In genomic region chr4:86426549-86426948, GRCm38 (mm10) we compare ENCODE assay signal across 24 mouse cellular contexts.
DNase-seq lines count a peak whose midpoint lies in the region; ATAC-seq and TF ChIP-seq lines count a peak whose summit lies in the region.
"Had no signal": no experiment of that assay in that cellular context is flagged by ENCODE, and none has a peak within 500 bp of the region (broad histone marks: within the 10 kb centered on the region; RNA-seq: fewer than 3 reads in every experiment).

No protein-coding gene starts in this region.

- no peak for TF ChIP-seq CTCF in forebrain, postnatal 0 days (IDR thresholded peaks at IDR 0.05; ENCODE audit: low read depth)
- TF ChIP-seq CTCF in midbrain, postnatal 0 days (IDR thresholded peaks at IDR 0.05) = no peak

- no peak for DNase-seq in forebrain, postnatal 0 days
- DNase-seq in midbrain, postnatal 0 days (ENCODE audit: low spot score) = no peak
- no peak for DNase-seq in cerebellum, postnatal 10 days
- DNase-seq: adrenal gland, adult 2 months; cerebellum, adult 18-20 months; cerebellum, postnatal 25 days; lung, postnatal 36 days; retina, postnatal 1 day; right cerebral cortex, postnatal 25 days; spleen, adult 18-20 months; thymus, postnatal 14 days had no signal

- ATAC-seq in forebrain, embryonic 15.5 days (replicated peaks) = 0 out of 2 replicates have a peak, but pooled peaks have one; percentile 16
- no peak for ATAC-seq in forebrain, postnatal 0 days
- peak; percentile 43; the same call in 1 of the 2 replicates for ATAC-seq in hindbrain, embryonic 12.5 days (ENCODE audit: low FRiP score)
- ATAC-seq in hindbrain, embryonic 13.5 days (ENCODE audit: low FRiP score) = no peak
- 0 out of 2 replicates have a peak, but pooled peaks have one; percentile 47 for ATAC-seq in midbrain, embryonic 12.5 days (ENCODE audit: low FRiP score, low read depth)
- ATAC-seq in midbrain, postnatal 0 days (ENCODE audit: low FRiP score) = no peak
- ATAC-seq: forebrain, embryonic 16.5 days; intestine, postnatal 0 days had no signal

- no peak overlapping the region for H3K4me2 ChIP-seq in forebrain, embryonic 15.5 days (replicated peaks)
- H3K4me2 ChIP-seq in forebrain, postnatal 0 days (ENCODE audit: low read depth) = no peak overlapping the region
- H3K4me2 ChIP-seq in hindbrain, embryonic 12.5 days (replicated peaks) = no peak overlapping the region
- no peak overlapping the region for H3K4me2 ChIP-seq in hindbrain, embryonic 13.5 days
- no peak overlapping the region for H3K4me2 ChIP-seq in midbrain, embryonic 12.5 days (replicated peaks)
- H3K4me2 ChIP-seq in midbrain, postnatal 0 days (ENCODE audit: low read depth, low read length, poor library complexity, severe bottlenecking) = no peak overlapping the region
- H3K4me2 ChIP-seq: kidney, embryonic 15.5 days; liver, embryonic 15.5 days; lung, embryonic 15.5 days; neural tube, embryonic 12.5 days had no signal

- H3K36me3 ChIP-seq in forebrain, embryonic 15.5 days = no peaks in the 10 kb centered on the region
- H3K36me3 ChIP-seq in forebrain, postnatal 0 days (ENCODE audit: insufficient read depth) = no peaks in the 10 kb centered on the region
- H3K36me3 ChIP-seq in hindbrain, embryonic 12.5 days = no peaks in the 10 kb centered on the region
- no peaks in the 10 kb centered on the region for H3K36me3 ChIP-seq in hindbrain, embryonic 13.5 days
- no peaks in the 10 kb centered on the region for H3K36me3 ChIP-seq in midbrain, embryonic 12.5 days
- no peaks in the 10 kb centered on the region for H3K36me3 ChIP-seq in midbrain, postnatal 0 days (ENCODE audit: insufficient read depth, low read length)
- H3K36me3 ChIP-seq: embryonic facial prominence, embryonic 10.5 days; kidney, embryonic 15.5 days; liver, embryonic 15.5 days; lung, embryonic 15.5 days; neural tube, embryonic 12.5 days had no signal

- 80% methylated on average over 11 of the region's 11 CpGs for WGBS in forebrain, embryonic 15.5 days
- 83% methylated on average over 11 of the region's 11 CpGs for WGBS in forebrain, postnatal 0 days
- 50% methylated on average over 11 of the region's 11 CpGs for WGBS in hindbrain, embryonic 12.5 days
- WGBS in hindbrain, embryonic 13.5 days = 36% methylated on average over 11 of the region's 11 CpGs
- WGBS in midbrain, embryonic 12.5 days = 57% methylated on average over 11 of the region's 11 CpGs
- 71% methylated on average over 11 of the region's 11 CpGs for WGBS in midbrain, postnatal 0 days

- no peak overlapping the region for H3K4me3 ChIP-seq in forebrain, embryonic 15.5 days
- H3K4me3 ChIP-seq in forebrain, postnatal 0 days (ENCODE audit: low read depth, low read length) = no peak overlapping the region
- no peak overlapping the region for H3K4me3 ChIP-seq in hindbrain, embryonic 12.5 days
- no peak overlapping the region for H3K4me3 ChIP-seq in hindbrain, embryonic 13.5 days
- no peak overlapping the region for H3K4me3 ChIP-seq in midbrain, embryonic 12.5 days
- no peak overlapping the region for H3K4me3 ChIP-seq in midbrain, postnatal 0 days (ENCODE audit: low read depth, low read length)
- H3K4me3 ChIP-seq: embryonic facial prominence, embryonic 10.5 days; kidney, embryonic 15.5 days; left cerebral cortex, adult 2 months; liver, embryonic 15.5 days; lung, embryonic 15.5 days; megakaryocyte, embryonic 14.5 days; neural tube, embryonic 12.5 days had no signal

- H3K27me3 ChIP-seq in forebrain, embryonic 15.5 days = no peaks in the 10 kb centered on the region
- H3K27me3 ChIP-seq in forebrain, postnatal 0 days (ENCODE audit: insufficient read depth, low read length) = no peaks in the 10 kb centered on the region
- H3K27me3 ChIP-seq in hindbrain, embryonic 12.5 days = no peaks in the 10 kb centered on the region
- no peaks in the 10 kb centered on the region for H3K27me3 ChIP-seq in hindbrain, embryonic 13.5 days
- no peaks in the 10 kb centered on the region for H3K27me3 ChIP-seq in midbrain, embryonic 12.5 days
- no peaks in the 10 kb centered on the region for H3K27me3 ChIP-seq in midbrain, postnatal 0 days (ENCODE audit: insufficient read depth, low read length)
- H3K27me3 ChIP-seq: kidney, embryonic 15.5 days; liver, embryonic 15.5 days; lung, embryonic 15.5 days; megakaryocyte, embryonic 14.5 days; neural tube, embryonic 12.5 days had no signal

- no peaks in the 10 kb centered on the region for H3K9me3 ChIP-seq in forebrain, embryonic 15.5 days
- no peaks in the 10 kb centered on the region for H3K9me3 ChIP-seq in forebrain, postnatal 0 days (ENCODE audit: low read length)
- H3K9me3 ChIP-seq in hindbrain, embryonic 12.5 days (replicated peaks) = no peaks in the 10 kb centered on the region; the same call in 1 of the 2 replicates
- no peaks in the 10 kb centered on the region for H3K9me3 ChIP-seq in hindbrain, embryonic 13.5 days
- no peaks in the 10 kb centered on the region for H3K9me3 ChIP-seq in midbrain, embryonic 12.5 days
- no peaks in the 10 kb centered on the region for H3K9me3 ChIP-seq in midbrain, postnatal 0 days (ENCODE audit: low read length)
- H3K9me3 ChIP-seq: embryonic facial prominence, embryonic 10.5 days; kidney, embryonic 15.5 days; liver, embryonic 15.5 days; lung, embryonic 15.5 days; megakaryocyte, embryonic 14.5 days; neural tube, embryonic 12.5 days had no signal

- no peaks in the 10 kb centered on the region for H3K4me1 ChIP-seq in forebrain, embryonic 15.5 days
- no peaks in the 10 kb centered on the region for H3K4me1 ChIP-seq in forebrain, postnatal 0 days (ENCODE audit: insufficient read depth)
- peaks cover 6% of the 10 kb centered on the region; the same call in 1 of the 2 replicates for H3K4me1 ChIP-seq in hindbrain, embryonic 12.5 days
- H3K4me1 ChIP-seq in hindbrain, embryonic 13.5 days (replicated peaks) = peaks cover 5% of the 10 kb centered on the region; the same call in 1 of the 2 replicates
- no peaks in the 10 kb centered on the region; the same call in 1 of the 2 replicates for H3K4me1 ChIP-seq in midbrain, embryonic 12.5 days
- H3K4me1 ChIP-seq in midbrain, postnatal 0 days (ENCODE audit: insufficient read depth, low read length) = no peaks in the 10 kb centered on the region
- H3K4me1 ChIP-seq: liver, embryonic 15.5 days; neural tube, embryonic 12.5 days had no signal

- H3K27ac ChIP-seq in forebrain, embryonic 15.5 days (replicated peaks) = no peak overlapping the region
- no peak overlapping the region for H3K27ac ChIP-seq in forebrain, postnatal 0 days (ENCODE audit: low read depth, low read length)
- H3K27ac ChIP-seq in hindbrain, embryonic 12.5 days = no peak overlapping the region
- no peak overlapping the region for H3K27ac ChIP-seq in hindbrain, embryonic 13.5 days
- H3K27ac ChIP-seq in midbrain, embryonic 12.5 days (replicated peaks) = no peak overlapping the region
- no peak overlapping the region for H3K27ac ChIP-seq in midbrain, postnatal 0 days (ENCODE audit: low read depth, low read length)
- H3K27ac ChIP-seq: embryonic facial prominence, embryonic 10.5 days; kidney, embryonic 15.5 days; left cerebral cortex, adult 2 months; liver, embryonic 15.5 days; lung, embryonic 15.5 days; neural tube, embryonic 12.5 days had no signal

- no peak overlapping the region for H3K9ac ChIP-seq in forebrain, embryonic 15.5 days (replicated peaks)
- no peak overlapping the region for H3K9ac ChIP-seq in forebrain, postnatal 0 days
- H3K9ac ChIP-seq in hindbrain, embryonic 12.5 days = no peak overlapping the region
- no peak overlapping the region for H3K9ac ChIP-seq in hindbrain, embryonic 13.5 days
- no peak overlapping the region for H3K9ac ChIP-seq in midbrain, embryonic 12.5 days (replicated peaks)
- no peak overlapping the region for H3K9ac ChIP-seq in midbrain, postnatal 0 days (replicated peaks; ENCODE audit: low read length, poor library complexity, severe bottlenecking)
- H3K9ac ChIP-seq: kidney, embryonic 15.5 days; liver, embryonic 15.5 days; lung, embryonic 15.5 days; neural tube, embryonic 12.5 days had no signal

Comparison
In these comparisons a context has a peak if more than half of its experiments do, and no peak if none do; other contexts are left out.
1. ATAC-seq: peak in forebrain, embryonic 15.5 days (single experiment), hindbrain, embryonic 12.5 days (single experiment) and midbrain, embryonic 12.5 days (single experiment); none in forebrain, postnatal 0 days (single experiment), hindbrain, embryonic 13.5 days (single experiment) and midbrain, postnatal 0 days (single experiment).